11 mouse cellular contexts compared by ENCODE assay signal in the genomic region with DNA sequence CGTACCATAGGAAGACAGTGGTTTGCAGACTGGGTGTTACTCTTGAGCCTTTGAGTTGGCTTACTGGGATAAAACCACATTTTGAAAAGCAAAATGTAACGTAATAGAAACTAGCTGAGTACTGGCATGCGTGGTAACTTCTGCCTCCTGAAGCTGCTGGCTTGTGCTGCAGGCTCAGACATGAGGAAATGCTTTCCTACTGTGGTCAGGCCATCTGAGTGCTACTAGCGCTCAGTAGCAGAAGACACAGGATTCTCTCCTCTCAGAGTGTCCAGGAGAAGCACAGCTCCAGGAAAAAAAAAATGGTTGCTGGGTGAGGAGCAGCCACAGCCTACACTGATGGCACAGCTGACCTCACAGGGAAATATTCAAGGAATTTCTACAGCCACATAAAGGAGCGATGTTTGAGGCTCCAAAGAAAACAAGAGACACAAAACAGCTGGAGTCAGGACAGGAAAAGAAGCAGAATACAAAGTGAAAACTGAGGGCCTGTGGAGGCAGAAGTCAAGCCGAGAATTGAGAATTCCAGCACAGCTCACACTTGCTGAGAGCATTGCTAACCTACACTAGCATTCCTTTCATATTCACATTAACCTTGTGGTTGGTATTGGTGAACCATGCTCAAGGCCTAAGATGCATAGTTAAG. TPM values are rescaled to one million over a fixed set of nuclear protein-coding genes. Genes with fewer than 3 reads are reported as not detected.
A peak's percentile ranks its signal among the peaks of the same experiment; 100 is the strongest.
DNase-seq lines count a peak whose midpoint lies in the region; ATAC-seq and TF ChIP-seq lines count a peak whose summit lies in the region.
"Had no signal": no experiment of that assay in that cellular context is flagged by ENCODE, and none has a peak within 500 bp of the region (broad histone marks: within the 10 kb centered on the region; RNA-seq: fewer than 3 reads in every experiment).

No protein-coding gene starts in this region.

- no peaks in the 10 kb centered on the region for H3K9me3 ChIP-seq in kidney, postnatal 0 days (replicated peaks; ENCODE audit: low read length)
- H3K9me3 ChIP-seq in embryonic facial prominence, embryonic 10.5 days, result no peaks in the 10 kb centered on the region
- no peaks in the 10 kb centered on the region for H3K9me3 ChIP-seq in stomach, embryonic 14.5 days (ENCODE audit: control insufficient read depth, low read depth, low read length)
- H3K9me3 ChIP-seq: liver, embryonic 13.5 days had no signal

- peak; percentile 86 for DNase-seq in kidney, postnatal 0 days (ENCODE audit: low spot score)
- DNase-seq in kidney, adult 18-20 months, result no peak
- DNase-seq in embryonic facial prominence, embryonic 10.5 days (ENCODE audit: low spot score), result no peak
- no peak for DNase-seq in layer of hippocampus, adult 9-11 months
- DNase-seq in cerebellum, adult 9-10 months, result no peak
- DNase-seq: gastrocnemius, postnatal 14 days; liver, embryonic 13.5 days; right cerebral cortex, adult 18-20 months; thymus, postnatal 36 days had no signal

- H3K9ac ChIP-seq in kidney, postnatal 0 days (ENCODE audit: low read depth, low read length), result no peak overlapping the region
- H3K9ac ChIP-seq in stomach, embryonic 14.5 days (replicated peaks; ENCODE audit: low read depth, low read length), result no peak overlapping the region
- H3K9ac ChIP-seq: liver, embryonic 13.5 days had no signal

- H3K36me3 ChIP-seq in kidney, postnatal 0 days (ENCODE audit: insufficient read depth, low read length), result no peaks in the 10 kb centered on the region
- H3K36me3 ChIP-seq in embryonic facial prominence, embryonic 10.5 days (replicated peaks), result no peaks in the 10 kb centered on the region
- no peaks in the 10 kb centered on the region for H3K36me3 ChIP-seq in stomach, embryonic 14.5 days (ENCODE audit: control insufficient read depth, insufficient read depth, low read length)
- H3K36me3 ChIP-seq: liver, embryonic 13.5 days had no signal

- 44% methylated on average over 6 of the region's 6 CpGs for WGBS in kidney, postnatal 0 days
- 51% methylated on average over 6 of the region's 6 CpGs for WGBS in embryonic facial prominence, embryonic 10.5 days
- 35% methylated on average over 6 of the region's 6 CpGs for WGBS in stomach, embryonic 14.5 days

- peaks cover 5% of the 10 kb centered on the region; the same call in 1 of the 2 replicates for H3K4me1 ChIP-seq in kidney, postnatal 0 days (replicated peaks; ENCODE audit: insufficient read depth, low read length)
- peaks cover 14% of the 10 kb centered on the region for H3K4me1 ChIP-seq in embryonic facial prominence, embryonic 10.5 days
- peaks cover 16% of the 10 kb centered on the region for H3K4me1 ChIP-seq in stomach, embryonic 14.5 days (ENCODE audit: control insufficient read depth, insufficient read depth, low read length)
- H3K4me1 ChIP-seq: liver, embryonic 13.5 days had no signal

- H3K27ac ChIP-seq in kidney, postnatal 0 days, result peak overlapping the region; percentile 67
- H3K27ac ChIP-seq in embryonic facial prominence, embryonic 10.5 days (replicated peaks), result peak overlapping the region; percentile 59
- peak overlapping the region; percentile 21; the same call in 1 of the 2 replicates for H3K27ac ChIP-seq in stomach, embryonic 14.5 days (ENCODE audit: low read length)
- H3K27ac ChIP-seq: liver, embryonic 13.5 days had no signal

- no peak for ATAC-seq in kidney, postnatal 0 days (replicated peaks; ENCODE audit: low FRiP score, low read depth)
- ATAC-seq in hematopoietic stem cell, adult 5-6 weeks (replicated peaks in 1 of 2; ENCODE audit: insufficient read depth in 1 of 2, low FRiP score in 2 of 2, low TSS enrichment in 1 of 2, low read depth in 1 of 2, poor library complexity in 2 of 2, severe bottlenecking in 2 of 2), result peak; percentile 58 to 77
- ATAC-seq in stomach, embryonic 14.5 days (ENCODE audit: insufficient number of reproducible peaks, insufficient read depth, low FRiP score, low read depth), result no peak

- H3K4me3 ChIP-seq in kidney, postnatal 0 days (replicated peaks; ENCODE audit: low read depth, low read length), result no peak overlapping the region
- H3K4me3 ChIP-seq in embryonic facial prominence, embryonic 10.5 days, result no peak overlapping the region
- H3K4me3 ChIP-seq in stomach, embryonic 14.5 days (ENCODE audit: low read depth, low read length), result no peak overlapping the region
- H3K4me3 ChIP-seq: liver, embryonic 13.5 days had no signal

- H3K27me3 ChIP-seq in kidney, postnatal 0 days (ENCODE audit: insufficient read depth, low read length), result no peaks in the 10 kb centered on the region
- H3K27me3 ChIP-seq in embryonic facial prominence, embryonic 10.5 days (replicated peaks; ENCODE audit: low read depth, poor library complexity, severe bottlenecking), result peaks cover 7% of the 10 kb centered on the region; the same call in 1 of the 2 replicates
- no peaks in the 10 kb centered on the region for H3K27me3 ChIP-seq in stomach, embryonic 14.5 days (ENCODE audit: control insufficient read depth, insufficient read depth, low read length)
- H3K27me3 ChIP-seq: liver, embryonic 13.5 days had no signal

- no peak overlapping the region for H3K4me2 ChIP-seq in kidney, postnatal 0 days (ENCODE audit: low read length)
- no peak overlapping the region for H3K4me2 ChIP-seq in stomach, embryonic 14.5 days (replicated peaks; ENCODE audit: low read depth, low read length)
- H3K4me2 ChIP-seq: liver, embryonic 13.5 days had no signal

- TF ChIP-seq CTCF in kidney, postnatal 0 days (IDR thresholded peaks at IDR 0.05; ENCODE audit: low read depth), result no peak

RNA-seq across cellular contexts. Expression of gene Hhat, which starts 8.0 kb away (rescaled TPM):
- polyA plus RNA-seq in kidney, postnatal 0 days (2015; fragmentation: Nextera tagmentation; extraction: Ambion mirVana), result 11.9 and 13.5 TPM in 2 replicates
- polyA plus RNA-seq in embryonic facial prominence, embryonic 10.5 days (2016; fragmentation: Nextera tagmentation; extraction: Ambion mirVana), result 9.3 and 9.9 TPM in 2 replicates
- 3.4 and 4.4 TPM in 2 replicates for total RNA-seq in hematopoietic stem cell, adult 5-6 weeks (2017)
- polyA plus RNA-seq in stomach, embryonic 14.5 days (2014; fragmentation: Nextera tagmentation; extraction: Ambion mirVana), result 11.1 and 14.2 TPM in 2 replicates

Comparison
In these comparisons a context has a peak if more than half of its experiments do, and no peak if none do; other contexts are left out.
1. ATAC-seq: peak in hematopoietic stem cell, adult 5-6 weeks (2 of 2); none in kidney, postnatal 0 days (single experiment) and stomach, embryonic 14.5 days (single experiment).
2. Peak in every context shown above with its lines, with median percentiles within 50 percentile points of each other: H3K27ac ChIP-seq.